Mouse (Mus musculus): ENCODE measurements around the gene Mrps23. TPM values are rescaled to one million over a fixed set of nuclear protein-coding genes. Genes with fewer than 3 reads are reported as not detected.

The Mrps23 gene
- polyA plus RNA-seq (2016; fragmentation: Nextera tagmentation; extraction: Ambion mirVana): 72.2 and 74.1 TPM in 2 replicates

GRCm38 (mm10) chr11:88203712-88204532 is at the start of gene Mrps23:
Gene Mrps23, plus strand, starts transcription at chr11:88204388.
- WGBS: under 1% methylated on average over 51 of the region's 51 CpGs

GRCm38 (mm10) chr11:88154500-88154899 is 49.7 kb upstream of the Mrps23 start:
- peaks cover 84% of the 10 kb centered on the region for H3K4me1 ChIP-seq (replicated peaks)
- DNase-seq (ENCODE audit: low spot score): no peak
- H3K27me3 ChIP-seq (ENCODE audit: insufficient read depth, poor library complexity, severe bottlenecking): peaks cover 8% of the 10 kb centered on the region; the same call in 1 of the 2 replicates
- H3K9me3 ChIP-seq: no peaks in the 10 kb centered on the region
- peak overlapping the region; percentile 78 for H3K27ac ChIP-seq
- 73% methylated on average over 8 of the region's 8 CpGs for WGBS
- no peaks in the 10 kb centered on the region for H3K36me3 ChIP-seq
- no peak overlapping the region for H3K4me3 ChIP-seq

More at GRCm38 (mm10) chr11:88203712-88204532, at the start of gene Mrps23:
- peak within 1 kb of the TSS; percentile 93 for H3K27ac ChIP-seq
- peaks cover 7% of the 10 kb centered on the region; the same call in 1 of the 2 replicates for H3K27me3 ChIP-seq (ENCODE audit: insufficient read depth, poor library complexity, severe bottlenecking)
- peaks cover 29% of the 10 kb centered on the region for H3K36me3 ChIP-seq
- no peaks in the 10 kb centered on the region for H3K9me3 ChIP-seq
- DNase-seq (ENCODE audit: low spot score): peak; percentile 94
- peaks cover 43% of the 10 kb centered on the region for H3K4me1 ChIP-seq (replicated peaks)
- peak within 1 kb of the TSS; percentile 81 for H3K4me3 ChIP-seq

GRCm38 (mm10) chr11:88155451-88155850 is 48.7 kb upstream of the Mrps23 start:
- peaks cover 12% of the 10 kb centered on the region; the same call in 1 of the 2 replicates for H3K27me3 ChIP-seq (ENCODE audit: insufficient read depth, poor library complexity, severe bottlenecking)
- no peak for DNase-seq (ENCODE audit: low spot score)
- peak overlapping the region; percentile 78 for H3K27ac ChIP-seq
- WGBS: 63% methylated on average over 3 of the region's 3 CpGs
- no peaks in the 10 kb centered on the region for H3K9me3 ChIP-seq
- no peak overlapping the region for H3K4me3 ChIP-seq
- no peaks in the 10 kb centered on the region for H3K36me3 ChIP-seq
- H3K4me1 ChIP-seq (replicated peaks): peaks cover 90% of the 10 kb centered on the region

- peak overlapping the region; percentile 78 for H3K27ac ChIP-seq
- no peak for DNase-seq (ENCODE audit: low spot score)
- peaks cover 12% of the 10 kb centered on the region; the same call in 1 of the 2 replicates for H3K27me3 ChIP-seq (ENCODE audit: insufficient read depth, poor library complexity, severe bottlenecking)
- no peaks in the 10 kb centered on the region for H3K9me3 ChIP-seq
- no peak overlapping the region for H3K4me3 ChIP-seq
- peaks cover 90% of the 10 kb centered on the region for H3K4me1 ChIP-seq (replicated peaks)
- no peaks in the 10 kb centered on the region for H3K36me3 ChIP-seq
- 63% methylated on average over 8 of the region's 8 CpGs for WGBS
Observed at GRCm38 (mm10) chr11:88155998-88156397, 48.2 kb upstream of the Mrps23 start.

GRCm38 (mm10) chr11:88156403-88156802 is 47.8 kb upstream of the Mrps23 start:
- no peak overlapping the region for H3K4me3 ChIP-seq
- peaks cover 90% of the 10 kb centered on the region for H3K4me1 ChIP-seq (replicated peaks)
- peaks cover 12% of the 10 kb centered on the region; the same call in 1 of the 2 replicates for H3K27me3 ChIP-seq (ENCODE audit: insufficient read depth, poor library complexity, severe bottlenecking)
- peak overlapping the region; percentile 78 for H3K27ac ChIP-seq
- 54% methylated on average over 2 of the region's 2 CpGs for WGBS
- no peak for DNase-seq (ENCODE audit: low spot score)
- no peaks in the 10 kb centered on the region for H3K36me3 ChIP-seq
- no peaks in the 10 kb centered on the region for H3K9me3 ChIP-seq

- Histone ChIP-seq H3K4me3 (no peak overlapping the region), H3K4me1 (replicated peaks) (peaks cover 88% of the 10 kb centered on the region), H3K27me3 (ENCODE audit: insufficient read depth, poor library complexity, severe bottlenecking) (peaks cover 12% of the 10 kb centered on the region), H3K27ac (peak overlapping the region; percentile 70; the same call in 1 of the 2 replicates), H3K9me3 (no peaks in the 10 kb centered on the region), H3K36me3 (0 out of 2 replicates have a peak, but pooled peaks cover 5% of the 10 kb centered on the region)
- WGBS: 88% methylated on average over 5 of the region's 5 CpGs
- DNase-seq (ENCODE audit: low spot score): no peak
Observed at GRCm38 (mm10) chr11:88158842-88159246, 45.3 kb upstream of the Mrps23 start.

- WGBS: 72% methylated on average over 11 of the region's 11 CpGs
- DNase-seq (ENCODE audit: low spot score): no peak
- Histone ChIP-seq H3K4me3 (no peak overlapping the region), H3K27me3 (ENCODE audit: insufficient read depth, poor library complexity, severe bottlenecking) (peaks cover 12% of the 10 kb centered on the region), H3K27ac (peak overlapping the region; percentile 70), H3K9me3 (no peaks in the 10 kb centered on the region), H3K36me3 (peaks cover 5% of the 10 kb centered on the region; the same call in 1 of the 2 replicates), H3K4me1 (replicated peaks) (peaks cover 86% of the 10 kb centered on the region)
Observed at GRCm38 (mm10) chr11:88159389-88159788, 44.8 kb upstream of the Mrps23 start.

- no peak for DNase-seq (ENCODE audit: low spot score)
- Histone ChIP-seq H3K4me1 (replicated peaks) (peaks cover 86% of the 10 kb centered on the region), H3K4me3 (peak overlapping the region; percentile 51), H3K36me3 (peaks cover 10% of the 10 kb centered on the region; the same call in 1 of the 2 replicates), H3K27me3 (ENCODE audit: insufficient read depth, poor library complexity, severe bottlenecking) (peaks cover 12% of the 10 kb centered on the region), H3K9me3 (no peaks in the 10 kb centered on the region), H3K27ac (peak overlapping the region; percentile 92)
- 43% methylated on average over 5 of the region's 5 CpGs for WGBS
Observed at GRCm38 (mm10) chr11:88160316-88160715, 43.9 kb upstream of the Mrps23 start.

- H3K27ac ChIP-seq: peak overlapping the region; percentile 92
- peak; percentile 88 for DNase-seq (ENCODE audit: low spot score)
- no peaks in the 10 kb centered on the region for H3K9me3 ChIP-seq
- H3K36me3 ChIP-seq: peaks cover 12% of the 10 kb centered on the region; the same call in 1 of the 2 replicates
- peak overlapping the region; percentile 51 for H3K4me3 ChIP-seq
- peaks cover 86% of the 10 kb centered on the region for H3K4me1 ChIP-seq (replicated peaks)
- WGBS: 0% methylated on average over 20 of the region's 33 CpGs
- H3K27me3 ChIP-seq (ENCODE audit: insufficient read depth, poor library complexity, severe bottlenecking): peaks cover 12% of the 10 kb centered on the region
Observed at GRCm38 (mm10) chr11:88161051-88161581, 43.1 kb upstream of the Mrps23 start.

- DNase-seq (ENCODE audit: low spot score): peak; percentile 91
- Histone ChIP-seq H3K9me3 (no peaks in the 10 kb centered on the region), H3K27me3 (ENCODE audit: insufficient read depth, poor library complexity, severe bottlenecking) (peaks cover 12% of the 10 kb centered on the region), H3K4me3 (peak overlapping the region; percentile 51), H3K4me1 (replicated peaks) (peaks cover 84% of the 10 kb centered on the region), H3K27ac (peak overlapping the region; percentile 92), H3K36me3 (peaks cover 12% of the 10 kb centered on the region; the same call in 1 of the 2 replicates)
- under 1% methylated on average over 15 of the region's 15 CpGs for WGBS
Observed at GRCm38 (mm10) chr11:88161651-88162362, 42.4 kb upstream of the Mrps23 start.

- peaks cover 12% of the 10 kb centered on the region; the same call in 1 of the 2 replicates for H3K36me3 ChIP-seq
- H3K4me1 ChIP-seq (replicated peaks): peaks cover 81% of the 10 kb centered on the region
- DNase-seq (ENCODE audit: low spot score): no peak
- H3K27ac ChIP-seq: peak overlapping the region; percentile 78
- WGBS: 49% methylated on average over 4 of the region's 4 CpGs
- peaks cover 12% of the 10 kb centered on the region for H3K27me3 ChIP-seq (ENCODE audit: insufficient read depth, poor library complexity, severe bottlenecking)
- no peak overlapping the region for H3K4me3 ChIP-seq
- H3K9me3 ChIP-seq: no peaks in the 10 kb centered on the region
Observed at GRCm38 (mm10) chr11:88162740-88163139, 41.4 kb upstream of the Mrps23 start.

GRCm38 (mm10) chr11:88164213-88164723 is 39.9 kb upstream of the Mrps23 start:
- H3K36me3 ChIP-seq: peaks cover 12% of the 10 kb centered on the region; the same call in 1 of the 2 replicates
- H3K9me3 ChIP-seq: no peaks in the 10 kb centered on the region
- peak overlapping the region; percentile 77 for H3K27ac ChIP-seq
- peaks cover 19% of the 10 kb centered on the region for H3K27me3 ChIP-seq (ENCODE audit: insufficient read depth, poor library complexity, severe bottlenecking)
- 0 out of 2 replicates have a peak overlapping the region, but pooled peaks have one; percentile 2 for H3K4me3 ChIP-seq
- WGBS: 88% methylated on average over 7 of the region's 7 CpGs
- peaks cover 84% of the 10 kb centered on the region for H3K4me1 ChIP-seq (replicated peaks)
- DNase-seq (ENCODE audit: low spot score): no peak

Data from hindbrain, embryonic 10.5 days (tissue).